Mouse (Mus musculus) adrenal gland, adult (tissue): ENCODE results near the gene Slco1a6.
"Not testable (repeated sequence)": the region's sequence is repeated elsewhere in the genome, so short reads cannot be mapped to it uniquely, and the experiment has no call there.

Experiments
- DNase-seq, 2 experiments: peaks; one replicate each; pipeline ENCODE4 v3.0.0; 2022 to 2023; ENCODE audit warnings: low spot score in 1 of 2; ENCODE audit not compliant: inconsistent age in 2 of 2

Slco1a6 gene

GRCm38 (mm10) chr6:142208421-142208820 is at the start of gene Slco1a6:
Slco1a6 (minus strand) TSS chr6:142208521.
- no peak for DNase-seq

GRCm38 (mm10) chr6:142250738-142251307 is 42.5 kb upstream of the Slco1a6 start:
- not testable (repeated sequence) for DNase-seq

- DNase-seq: no peak
These were observed 36.7 kb upstream of the Slco1a6 start for GRCm38 (mm10) chr6:142245065-142245464.

GRCm38 (mm10) chr6:142239468-142239867 is 31.1 kb upstream of the Slco1a6 start:
- no peak for DNase-seq

- no peak for DNase-seq
These were observed 11.8 kb upstream of the Slco1a6 start for GRCm38 (mm10) chr6:142220138-142220537.

- DNase-seq: no peak
These were observed 3.5 kb upstream of the Slco1a6 start for GRCm38 (mm10) chr6:142211821-142212220.

GRCm38 (mm10) chr6:142209749-142210148 is 1.4 kb upstream of the Slco1a6 start:
- peak in 1 of 2 experiments; percentile 36 for DNase-seq

- DNase-seq: no peak
These were observed 7.8 kb downstream of the Slco1a6 start for GRCm38 (mm10) chr6:142200524-142200923.

GRCm38 (mm10) chr6:142194245-142194644 is 14.1 kb downstream of the Slco1a6 start:
- DNase-seq: no peak

- DNase-seq: peak in 1 of 2 experiments; percentile 34
These were observed 16.4 kb downstream of the Slco1a6 start for GRCm38 (mm10) chr6:142191962-142192361.

GRCm38 (mm10) chr6:142187426-142187825 is 20.9 kb downstream of the Slco1a6 start:
- no peak for DNase-seq

GRCm38 (mm10) chr6:142185868-142186415 is 22.4 kb downstream of the Slco1a6 start:
- no peak for DNase-seq

GRCm38 (mm10) chr6:142163406-142163805 is 44.9 kb downstream of the Slco1a6 start:
- no peak for DNase-seq

- DNase-seq: no peak
These were observed 47.1 kb downstream of the Slco1a6 start for GRCm38 (mm10) chr6:142161171-142161570.

GRCm38 (mm10) chr6:142154081-142154480 is 54.2 kb downstream of the Slco1a6 start:
- peak; percentile 19 to 58 for DNase-seq

GRCm38 (mm10) chr6:142148371-142148770 is 60.0 kb downstream of the Slco1a6 start:
- no peak for DNase-seq

- DNase-seq: no peak
These were observed 96.5 kb downstream of the Slco1a6 start for GRCm38 (mm10) chr6:142111667-142112305.

GRCm38 (mm10) chr6:142091126-142091525 is 117.2 kb downstream of the Slco1a6 start:
- DNase-seq: no peak

- DNase-seq: peak in 1 of 2 experiments; percentile 66
These were observed 150.0 kb downstream of the Slco1a6 start for GRCm38 (mm10) chr6:142058281-142058680.

- no peak for DNase-seq
These were observed 160.6 kb downstream of the Slco1a6 start for GRCm38 (mm10) chr6:142047689-142048088.

- no peak for DNase-seq
These were observed 162.6 kb downstream of the Slco1a6 start for GRCm38 (mm10) chr6:142045746-142046145.

GRCm38 (mm10) chr6:142041896-142042295 is 166.4 kb downstream of the Slco1a6 start:
- DNase-seq: no peak
